Mouse (Mus musculus) left cerebral cortex, postnatal 36 days (tissue): Measurements from ENCODE around the gene Tma16. TPM values are rescaled to one million over a fixed set of nuclear protein-coding genes. Genes with fewer than 3 reads are reported as not detected.

Source experiments
- DNase-seq, 2 experiments: peaks; one replicate each; pipeline ENCODE4 v3.0.0; 2021 to 2022; ENCODE audit warnings: low spot score in 2 of 2, mixed read lengths in 1 of 2
- intact Hi-C: fragments of 180-260 bp; cut with DNase I; formaldehyde crosslinking; loops from one replicate; pipeline ENCODE4 v1.15.1; 2025
- total RNA-seq, 2 experiments: library from RNA; stranded (reverse); gene quantifications; 2 replicates each; pipeline ENCODE4 v1.2.3; 2021

Gene Tma16
- total RNA-seq, result 10 to 100 TPM in 1 of 2 experiments, 1 to 10 TPM in 1; 8.5 to 11.9 TPM

- DNase-seq, result peak; percentile 85
- intact Hi-C loops, result no loop called here
Observed at GRCm38 (mm10) chr8:66486084-66486763, at the start of gene Tma16. Gene Tma16, minus strand, starts transcription at chr8:66486530.

- intact Hi-C loops, result no loop called here
- no peak for DNase-seq
Observed at GRCm38 (mm10) chr8:66520576-66520975, 34.2 kb upstream of the Tma16 start.

- DNase-seq, result no peak
- intact Hi-C loops, result no loop called here
Observed at GRCm38 (mm10) chr8:66519149-66519548, 32.8 kb upstream of the Tma16 start.

- DNase-seq, result no peak
- intact Hi-C loops, result no loop called here
Observed at GRCm38 (mm10) chr8:66511537-66511936, 25.2 kb upstream of the Tma16 start, which contains the start of gene Tktl2. Gene Tktl2, plus strand, starts transcription at chr8:66511756.

- no peak for DNase-seq
- intact Hi-C loops, result no loop called here
Observed at GRCm38 (mm10) chr8:66503381-66503780, 17.1 kb upstream of the Tma16 start.

- intact Hi-C loops, result loop anchor here (5.0 to 10.0 kb wide), 3 partner anchors 910 to 1472 kb away; no protein-coding TSS in a partner anchor
- peak; percentile 10 to 33 for DNase-seq
Observed at GRCm38 (mm10) chr8:66496998-66497577, 10.8 kb upstream of the Tma16 start.

GRCm38 (mm10) chr8:66495726-66496125 is 9.4 kb upstream of the Tma16 start:
- DNase-seq, result peak; percentile 73 to 75
- intact Hi-C loops, result loop anchor here (1.0 to 10.0 kb wide), 4 partner anchors 45 to 1471 kb away; no protein-coding TSS in a partner anchor

- intact Hi-C loops, result loop anchor here (10.0 kb wide), 1 partner anchor 1470 kb away; no protein-coding TSS in a partner anchor
Observed at GRCm38 (mm10) chr8:66494496-66494895, 8.2 kb upstream of the Tma16 start.

GRCm38 (mm10) chr8:66490624-66491023 is 4.3 kb upstream of the Tma16 start:
- intact Hi-C loops, result loop anchor here (10.0 kb wide), 1 partner anchor 1466 kb away; no protein-coding TSS in a partner anchor
- no peak for DNase-seq

More at GRCm38 (mm10) chr8:66494496-66494895, 8.2 kb upstream of the Tma16 start:
- DNase-seq, result no peak

GRCm38 (mm10) chr8:66488556-66488955 is 2.2 kb upstream of the Tma16 start:
- intact Hi-C loops, result no loop called here
- no peak for DNase-seq

GRCm38 (mm10) chr8:66476880-66477279 is 9.4 kb downstream of the Tma16 start:
- no peak for DNase-seq
- intact Hi-C loops, result no loop called here

- no peak for DNase-seq
- intact Hi-C loops, result no loop called here
Observed at GRCm38 (mm10) chr8:66469821-66470220, 16.5 kb downstream of the Tma16 start.

GRCm38 (mm10) chr8:66457057-66457456 is 29.3 kb downstream of the Tma16 start:
- no peak for DNase-seq
- intact Hi-C loops, result no loop called here

- intact Hi-C loops, result loop anchor here (1.0 to 5.0 kb wide), 2 partner anchors 45 to 957 kb away; no protein-coding TSS in a partner anchor
- peak in 1 of 2 experiments; percentile 32 for DNase-seq
Observed at GRCm38 (mm10) chr8:66450691-66451090, 35.6 kb downstream of the Tma16 start.

GRCm38 (mm10) chr8:66445351-66445750 is 41.0 kb downstream of the Tma16 start:
- DNase-seq, result no peak
- intact Hi-C loops, result no loop called here

GRCm38 (mm10) chr8:66444141-66444540 is 42.2 kb downstream of the Tma16 start:
- intact Hi-C loops, result loop anchor here (5.0 kb wide), 3 partner anchors 122 to 1307 kb away; no protein-coding TSS in a partner anchor

GRCm38 (mm10) chr8:66442778-66443177 is 43.6 kb downstream of the Tma16 start:
- no peak for DNase-seq
- intact Hi-C loops, result loop anchor here (5.0 kb wide), 3 partner anchors 120 to 1305 kb away; no protein-coding TSS in a partner anchor

More at GRCm38 (mm10) chr8:66444141-66444540, 42.2 kb downstream of the Tma16 start:
- DNase-seq, result no peak

- intact Hi-C loops, result loop anchor here (5.0 kb wide), 3 partner anchors 119 to 1304 kb away; no protein-coding TSS in a partner anchor
- no peak for DNase-seq
Observed at GRCm38 (mm10) chr8:66441123-66441522, 45.2 kb downstream of the Tma16 start.

GRCm38 (mm10) chr8:66438468-66438867 is 47.9 kb downstream of the Tma16 start:
- intact Hi-C loops, result no loop called here
- DNase-seq, result no peak

GRCm38 (mm10) chr8:66437929-66438328 is 48.4 kb downstream of the Tma16 start:
- no peak for DNase-seq
- intact Hi-C loops, result no loop called here
